Mouse (Mus musculus) ES-E14 (cell line): Measurements from ENCODE around the gene Scap. TPM values are rescaled to one million over a fixed set of nuclear protein-coding genes. Genes with fewer than 3 reads are reported as not detected.
"Not testable (repeated sequence)": the region's sequence is repeated elsewhere in the genome, so short reads cannot be mapped to it uniquely, and the experiment has no call there.

Experiments used
- DNase-seq: peaks from one replicate; pipeline ENCODE4 v3.0.0-alpha.2; 2013; ENCODE audit warnings: low read depth, low spot score
- H3K27ac ChIP-seq: 2 replicates; pipeline ENCODE4 v1.5.1; 2012; ENCODE audit warnings: low read depth, mild to moderate bottlenecking, low read length, moderate library complexity, mixed read lengths; ENCODE audit not compliant: poor library complexity, insufficient read depth, severe bottlenecking
- H3K36me3 ChIP-seq: 2 replicates; pipeline ENCODE4 v1.6.1; 2012; ENCODE audit warnings: mild to moderate bottlenecking, low read length, moderate library complexity, mixed read lengths; ENCODE audit not compliant: control insufficient read depth, poor library complexity, insufficient read depth, severe bottlenecking
- H3K4me1 ChIP-seq, 2 experiments: fragments of 150-350 bp in 1 of 2; sonication (generic) in 1 of 2; 2 replicates each; pipeline ENCODE4 v1.6.1; 2012; ENCODE audit warnings: low read length in 2 of 2, mild to moderate bottlenecking in 1 of 2, mixed read lengths in 1 of 2; ENCODE audit not compliant: control insufficient read depth in 2 of 2, insufficient read depth in 2 of 2, poor library complexity in 1 of 2
- H3K4me3 ChIP-seq, 2 experiments: fragments of 150-350 bp in 1 of 2; sonication (generic) in 1 of 2; 2 replicates each; pipeline ENCODE4 v1.5.1; 2012; ENCODE audit warnings: low read length in 2 of 2, low read depth in 1 of 2, mild to moderate bottlenecking in 1 of 2, mixed read lengths in 1 of 2; ENCODE audit not compliant: insufficient read depth in 1 of 2, poor library complexity in 1 of 2, severe bottlenecking in 1 of 2
- H3K9ac ChIP-seq: 2 replicates; pipeline ENCODE4 v1.6.1; 2012; ENCODE audit warnings: low read depth, mild to moderate bottlenecking, low read length, mixed read lengths; ENCODE audit not compliant: poor library complexity, insufficient read depth, severe bottlenecking
- H3K9me3 ChIP-seq: fragments of 150-350 bp; sonication (generic); 2 replicates; pipeline ENCODE4 v1.6.1; 2012; ENCODE audit warnings: low read depth, mild to moderate bottlenecking, low read length; ENCODE audit not compliant: control insufficient read depth, insufficient read depth
- CHD2 ChIP-seq: IDR thresholded peaks from 2 replicates; pipeline ENCODE4 v1.6.1; 2014; ENCODE audit warnings: mild to moderate bottlenecking, low read depth, low read length, inconsistent platforms
- HCFC1 ChIP-seq: IDR thresholded peaks from 2 replicates; pipeline ENCODE4 v1.6.1; 2012; ENCODE audit warnings: low read length, inconsistent platforms, borderline replicate concordance; ENCODE audit not compliant: insufficient read depth
- MAFK ChIP-seq: IDR thresholded peaks from 2 replicates; pipeline ENCODE4 v1.6.1; 2014; ENCODE audit warnings: mild to moderate bottlenecking, low read depth, low read length, inconsistent platforms; ENCODE audit not compliant: insufficient read depth
- ZC3H11A ChIP-seq: IDR thresholded peaks from 2 replicates; pipeline ENCODE4 v1.6.1; 2012; ENCODE audit warnings: low read depth, mild to moderate bottlenecking, inconsistent platforms, low read length, borderline replicate concordance
- ZNF384 ChIP-seq: IDR thresholded peaks from 2 replicates; pipeline ENCODE4 v1.6.1; 2012; ENCODE audit warnings: low read depth, low read length, inconsistent platforms
- in situ Hi-C, 2 experiments: fragments of 600-800 bp; cut with MboI; formaldehyde crosslinking; loops; one replicate each; pipeline ENCODE4 v1.15.1; 2025; ENCODE audit warnings: low sequenced_read_pairs in 2 of 2, inconsistent platforms in 1 of 2; ENCODE audit not compliant: unreplicated experiment in 2 of 2
- total RNA-seq: library from RNA; depleted of rRNA; stranded (reverse); fragments of 300-350 nt; gene quantifications from 2 replicates; pipeline ENCODE4 v1.2.3, GENCODE M21; 2012

Scap gene
- total RNA-seq, 1 experiment, result 67.7 TPM

- H3K4me3 ChIP-seq, result no peak overlapping the region
- in situ Hi-C loops, result no loop called here
- H3K9me3 ChIP-seq, result no peaks in the 10 kb centered on the region
- no peak for DNase-seq
- no peak overlapping the region for H3K27ac ChIP-seq
- peaks cover 1 to 7% of the 10 kb centered on the region in 2 experiments; a peak in 2 of 4 replicates for H3K4me1 ChIP-seq
- no peak overlapping the region for H3K9ac ChIP-seq
- no peaks in the 10 kb centered on the region for H3K36me3 ChIP-seq
- TF ChIP-seq HCFC1 (no peak), CHD2 (no peak), ZC3H11A (no peak), MAFK (no peak)
Measured at GRCm38 (mm10) chr9:110328946-110329630, 4.0 kb upstream of the Scap start.

- H3K36me3 ChIP-seq, result no peaks in the 10 kb centered on the region
- TF ChIP-seq HCFC1 (no peak), ZNF384 (no peak), ZC3H11A (no peak), MAFK (no peak), CHD2 (no peak)
- H3K9me3 ChIP-seq, result no peaks in the 10 kb centered on the region
- H3K4me3 ChIP-seq, result peak overlapping the region in 1 of 2 experiments; percentile 43; a peak in 1 of 4 replicates
- no peak overlapping the region for H3K9ac ChIP-seq
- no peak overlapping the region for H3K27ac ChIP-seq
- H3K4me1 ChIP-seq, result peaks cover 4 to 7% of the 10 kb centered on the region in 2 experiments; a peak in 2 of 4 replicates
- in situ Hi-C loops, result no loop called here
- no peak for DNase-seq
Measured at GRCm38 (mm10) chr9:110329655-110330054, 3.4 kb upstream of the Scap start.

GRCm38 (mm10) chr9:110330341-110330740, 2.7 kb upstream of the Scap start:
- Histone ChIP-seq H3K4me3 (no peak overlapping the region), H3K9me3 (no peaks in the 10 kb centered on the region), H3K36me3 (no peaks in the 10 kb centered on the region), H3K4me1 (peaks cover 4 to 7% of the 10 kb centered on the region in 2 experiments; a peak in 2 of 4 replicates), H3K27ac (no peak overlapping the region), H3K9ac (no peak overlapping the region)
- in situ Hi-C loops, result no loop called here
- TF ChIP-seq ZNF384, result no peak
- TF ChIP-seq CHD2, result no peak
- TF ChIP-seq MAFK, result no peak
- TF ChIP-seq HCFC1, result no peak
- no peak for TF ChIP-seq ZC3H11A
- no peak for DNase-seq

DNA sequence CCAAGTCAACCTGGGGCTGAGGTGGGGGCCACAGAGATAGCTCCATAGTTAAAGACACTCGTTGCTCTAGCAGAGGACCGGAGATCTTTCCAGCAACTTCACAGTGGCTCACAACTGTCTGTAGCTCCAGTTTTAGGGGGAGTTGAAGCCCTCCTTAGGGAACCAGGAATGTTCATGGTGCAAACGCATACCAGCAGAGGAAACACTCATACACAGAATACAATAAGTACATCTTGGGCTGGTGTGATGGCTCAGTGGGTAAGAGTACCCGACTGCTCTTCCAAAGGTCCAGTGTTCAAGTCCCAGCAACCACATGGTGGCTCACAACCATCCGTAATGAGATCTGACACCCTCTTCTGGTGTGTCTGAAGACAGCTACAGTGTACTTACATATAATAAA, 2.2 kb upstream of the Scap start:
- H3K27ac ChIP-seq, DNase-seq, in situ Hi-C loops, H3K9me3 ChIP-seq, H3K9ac ChIP-seq, H3K36me3 ChIP-seq, H3K4me3 ChIP-seq, H3K4me1 ChIP-seq: not testable (repeated sequence)

GRCm38 (mm10) chr9:110333896-110334259, 790 bp downstream of the Scap start:
- in situ Hi-C loops, result no loop called here
- no peak overlapping the region for H3K27ac ChIP-seq
- peak; percentile 16 for DNase-seq
- H3K36me3 ChIP-seq, result no peaks in the 10 kb centered on the region
- TF ChIP-seq CHD2 (no peak), ZNF384 (no peak), HCFC1 (no peak)
- peak overlapping the region; percentile 85 for H3K9ac ChIP-seq
- peaks cover 4 to 7% of the 10 kb centered on the region in 2 experiments; a peak in 2 of 4 replicates for H3K4me1 ChIP-seq
- no peaks in the 10 kb centered on the region for H3K9me3 ChIP-seq
- H3K4me3 ChIP-seq, result peak overlapping the region; percentile 90 to 91
